Comparison of ENCODE assay signal across 8 mouse cellular contexts in the genomic region with DNA sequence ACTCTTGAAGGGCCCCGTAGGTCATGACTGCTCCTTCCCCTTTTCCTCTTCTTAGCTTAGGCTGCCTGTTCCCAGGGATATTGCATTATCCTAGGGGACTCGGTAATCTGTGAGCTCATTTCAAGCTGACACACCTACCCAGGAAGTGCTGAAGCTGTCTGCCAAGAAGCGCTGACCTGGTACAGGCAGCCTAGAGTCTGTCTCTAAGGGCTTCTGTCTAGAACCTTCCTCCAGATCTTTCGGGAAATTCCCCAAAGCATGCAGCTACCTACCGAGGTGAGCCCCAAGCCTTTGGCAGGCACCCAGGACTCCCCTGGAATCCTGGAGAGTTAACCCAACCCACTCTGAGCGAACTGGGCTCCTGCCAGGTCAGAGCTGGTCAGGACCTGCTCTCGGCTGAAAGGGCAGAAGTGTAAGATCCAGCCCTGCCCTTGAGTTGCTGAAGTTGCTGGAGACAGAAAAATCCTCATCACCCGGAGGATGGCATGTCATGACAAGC. TPM values are rescaled to one million over a fixed set of nuclear protein-coding genes. Genes with fewer than 3 reads are reported as not detected.
DNase-seq lines count a peak whose midpoint lies in the region; ATAC-seq lines count a peak whose summit lies in the region.

No protein-coding gene starts in this region.

- intact Hi-C loops in left cerebral cortex, postnatal 4 days (cut with DNase I) = no loop called here

- WGBS in embryonic facial prominence, embryonic 15.5 days = 35% methylated on average over 8 of the region's 8 CpGs
- 48% methylated on average over 8 of the region's 8 CpGs for WGBS in kidney, embryonic 16.5 days
- WGBS in midbrain, embryonic 10.5 days = 56% methylated on average over 8 of the region's 8 CpGs

- peak; percentile 35 for DNase-seq in left cerebral cortex, postnatal 4 days
- DNase-seq in left cerebral cortex, adult 9 months (ENCODE audit: low spot score in 2 of 2) = no peak
- DNase-seq in urinary bladder, postnatal 14 days (ENCODE audit: low spot score) = peak; percentile 89
- DNase-seq in midbrain, embryonic 10.5 days (ENCODE audit: low spot score) = no peak
- DNase-seq in right cerebral cortex, adult 18-20 months = no peak

- no peaks in the 10 kb centered on the region for H3K27me3 ChIP-seq in embryonic facial prominence, embryonic 15.5 days
- no peaks in the 10 kb centered on the region for H3K27me3 ChIP-seq in kidney, embryonic 16.5 days (ENCODE audit: insufficient read depth, low read length)
- H3K27me3 ChIP-seq in midbrain, embryonic 10.5 days (ENCODE audit: low read depth, poor library complexity, severe bottlenecking) = peaks cover 22% of the 10 kb centered on the region; the same call in 1 of the 2 replicates

- no peak overlapping the region for H3K9ac ChIP-seq in embryonic facial prominence, embryonic 15.5 days
- no peak overlapping the region for H3K9ac ChIP-seq in kidney, embryonic 16.5 days (replicated peaks; ENCODE audit: low read length)

- ATAC-seq in embryonic facial prominence, embryonic 15.5 days (ENCODE audit: insufficient number of reproducible peaks, low FRiP score, low TSS enrichment, low read depth) = peak; percentile 35
- peak; percentile 27; the same call in 1 of the 2 replicates for ATAC-seq in kidney, embryonic 16.5 days (ENCODE audit: low FRiP score, low TSS enrichment)
- no peak for ATAC-seq in frontal cortex, adult (ENCODE audit: low TSS enrichment)

- H3K4me2 ChIP-seq in embryonic facial prominence, embryonic 15.5 days (replicated peaks) = no peak overlapping the region
- no peak overlapping the region for H3K4me2 ChIP-seq in kidney, embryonic 16.5 days (replicated peaks; ENCODE audit: low read depth, low read length)

- H3K4me1 ChIP-seq in embryonic facial prominence, embryonic 15.5 days = peaks cover 60% of the 10 kb centered on the region
- peaks cover 16% of the 10 kb centered on the region for H3K4me1 ChIP-seq in kidney, embryonic 16.5 days (ENCODE audit: insufficient read depth, low read length)
- peaks cover 43% of the 10 kb centered on the region for H3K4me1 ChIP-seq in midbrain, embryonic 10.5 days

- H3K9me3 ChIP-seq in embryonic facial prominence, embryonic 15.5 days (replicated peaks) = no peaks in the 10 kb centered on the region
- H3K9me3 ChIP-seq in kidney, embryonic 16.5 days (ENCODE audit: low read length) = no peaks in the 10 kb centered on the region
- H3K9me3 ChIP-seq in midbrain, embryonic 10.5 days (replicated peaks) = no peaks in the 10 kb centered on the region

- H3K27ac ChIP-seq in embryonic facial prominence, embryonic 15.5 days (replicated peaks) = peak overlapping the region; percentile 70
- H3K27ac ChIP-seq in kidney, embryonic 16.5 days (ENCODE audit: low read length) = peak overlapping the region; percentile 29; the same call in 1 of the 2 replicates
- H3K27ac ChIP-seq in midbrain, embryonic 10.5 days (replicated peaks) = no peak overlapping the region; the same call in 1 of the 2 replicates

- no peaks in the 10 kb centered on the region for H3K36me3 ChIP-seq in embryonic facial prominence, embryonic 15.5 days
- no peaks in the 10 kb centered on the region for H3K36me3 ChIP-seq in kidney, embryonic 16.5 days (ENCODE audit: insufficient read depth, low read length)
- no peaks in the 10 kb centered on the region for H3K36me3 ChIP-seq in midbrain, embryonic 10.5 days

- H3K4me3 ChIP-seq in embryonic facial prominence, embryonic 15.5 days (replicated peaks) = no peak overlapping the region
- H3K4me3 ChIP-seq in kidney, embryonic 16.5 days (ENCODE audit: low read length) = no peak overlapping the region
- no peak overlapping the region for H3K4me3 ChIP-seq in midbrain, embryonic 10.5 days

RNA-seq across cellular contexts. Expression of a gene that starts 14.6 kb away (rescaled TPM):
- total RNA-seq in left cerebral cortex, postnatal 4 days (2021) = 100 to 1,000 TPM; 494 to 507 TPM
- 64.5 and 71.4 TPM in 2 replicates for polyA plus RNA-seq in embryonic facial prominence, embryonic 15.5 days (2015; fragmentation: Nextera tagmentation; extraction: Ambion mirVana)
- 13.3 and 14.1 TPM in 2 replicates for polyA plus RNA-seq in kidney, embryonic 16.5 days (2015; fragmentation: Nextera tagmentation; extraction: Ambion mirVana)
- 17.5 and 29.8 TPM in 2 replicates for polyA plus RNA-seq in midbrain, embryonic 10.5 days (2016; fragmentation: Nextera tagmentation; extraction: Ambion mirVana)

RNA-seq across cellular contexts. Expression of a gene that starts 53.7 kb away (rescaled TPM):
- 10 to 100 TPM; 94.7 to 99.4 TPM for total RNA-seq in left cerebral cortex, postnatal 4 days (2021)
- polyA plus RNA-seq in embryonic facial prominence, embryonic 15.5 days (2015; fragmentation: Nextera tagmentation; extraction: Ambion mirVana) = 67.8 and 72.7 TPM in 2 replicates
- 54.1 and 57.4 TPM in 2 replicates for polyA plus RNA-seq in kidney, embryonic 16.5 days (2015; fragmentation: Nextera tagmentation; extraction: Ambion mirVana)
- 54.8 and 56.6 TPM in 2 replicates for polyA plus RNA-seq in midbrain, embryonic 10.5 days (2016; fragmentation: Nextera tagmentation; extraction: Ambion mirVana)

Comparison
In these comparisons a context has a peak if more than half of its experiments do, and no peak if none do; other contexts are left out.
1. DNase-seq: peak in left cerebral cortex, postnatal 4 days (single experiment) and urinary bladder, postnatal 14 days (single experiment); none in left cerebral cortex, adult 9 months (0 of 2), midbrain, embryonic 10.5 days (single experiment) and right cerebral cortex, adult 18-20 months (single experiment).